8 mouse cellular contexts compared by ENCODE assay signal in the genomic region with DNA sequence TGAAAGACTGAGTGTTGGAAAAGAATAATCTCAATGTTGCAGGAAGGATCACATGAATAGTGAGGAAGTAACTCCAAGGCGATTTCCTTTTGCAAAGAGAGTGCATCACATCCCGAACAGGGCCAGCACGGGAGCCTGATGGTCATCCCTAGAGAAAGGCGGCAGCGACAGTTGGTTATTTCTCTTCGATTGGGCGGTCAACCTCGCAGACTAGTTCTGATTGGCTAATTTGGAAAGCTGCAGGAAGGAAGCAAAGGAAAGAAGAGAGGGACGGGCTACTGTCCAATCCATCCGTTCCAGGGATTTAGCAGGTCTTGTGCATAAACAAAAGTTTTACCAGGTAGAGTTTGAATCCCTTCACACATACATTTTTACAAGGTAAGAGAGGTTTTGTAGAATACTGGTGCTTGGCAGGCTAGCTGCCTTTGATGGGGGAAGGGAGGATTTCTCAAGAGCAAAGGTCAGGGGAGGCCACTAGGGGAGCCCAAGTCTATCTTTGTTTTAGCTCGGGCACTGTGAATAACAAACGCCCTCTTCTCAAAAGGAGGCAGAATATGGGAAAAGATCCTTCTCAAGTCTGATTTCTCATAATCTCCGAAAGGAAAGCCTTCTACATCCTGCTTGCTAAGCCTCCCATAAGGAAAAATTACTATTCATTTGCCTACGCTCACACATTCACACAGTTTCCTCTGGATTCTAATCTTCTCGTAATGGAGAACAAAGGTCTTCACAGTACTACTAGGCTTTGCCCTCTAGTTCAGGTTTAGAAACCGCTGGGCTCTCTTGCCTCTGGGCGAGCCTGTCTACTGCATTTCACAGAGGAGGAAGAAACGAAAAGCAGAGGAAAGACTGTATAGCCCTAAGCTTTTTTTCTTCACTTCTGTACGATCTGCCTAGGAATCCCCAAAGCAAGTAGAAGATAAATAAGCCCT.
DNase-seq lines count a peak whose midpoint lies in the region; TF ChIP-seq lines count a peak whose summit lies in the region.

No protein-coding gene starts in this region.

- peaks cover 5% of the 10 kb centered on the region for H3K4me1 ChIP-seq in ES-Bruce4 (ENCODE audit: control insufficient read depth, insufficient read depth, low read length)
- peaks cover 53% of the 10 kb centered on the region for H3K4me1 ChIP-seq in forebrain, embryonic 10.5 days

- TF ChIP-seq EP300 in ES-Bruce4 (IDR thresholded peaks at IDR 0.05; ENCODE audit: insufficient read depth, low read depth, low read length) = 0 out of 2 replicates have a peak, but pooled peaks have one; percentile 14

- DNase-seq in brain, embryonic 14.5 days (ENCODE audit: low read depth) = peak; percentile 92
- peak; percentile 69 for DNase-seq in forebrain, embryonic 10.5 days (ENCODE audit: extremely low spot score, low spot score)
- peak; percentile 68 to 74 for DNase-seq in heart, postnatal 10 days
- DNase-seq in kidney, postnatal 25 days = peak; percentile 72 to 75
- peak; percentile 74 for DNase-seq in lung, postnatal 10 days
- DNase-seq in retina, embryonic 14.5 days (ENCODE audit: low spot score) = peak; percentile 87
- DNase-seq in urinary bladder, postnatal 4 days (ENCODE audit: low spot score in 2 of 2) = no peak

- peak overlapping the region; percentile 93 for H3K27ac ChIP-seq in ES-Bruce4 (ENCODE audit: insufficient read depth, low read length)
- H3K27ac ChIP-seq in forebrain, embryonic 10.5 days = peak overlapping the region; percentile 91

- no peaks in the 10 kb centered on the region for H3K27me3 ChIP-seq in ES-Bruce4 (ENCODE audit: control insufficient read depth, insufficient read depth, low read length, poor library complexity, severe bottlenecking)
- H3K27me3 ChIP-seq in forebrain, embryonic 10.5 days (ENCODE audit: poor library complexity, severe bottlenecking) = no peaks in the 10 kb centered on the region

- no peak for TF ChIP-seq POLR2A in ES-Bruce4 (IDR thresholded peaks at IDR 0.05; ENCODE audit: insufficient read depth, low read length)
- no peak for TF ChIP-seq POLR2A in brain, embryonic 14.5 days (IDR thresholded peaks at IDR 0.05; ENCODE audit: borderline replicate concordance, extremely low read depth, insufficient read depth, insufficient read length, poor library complexity, severe bottlenecking)

- H3K9me3 ChIP-seq in ES-Bruce4 (replicated peaks; ENCODE audit: control insufficient read depth, insufficient read depth, low read length, poor library complexity, severe bottlenecking) = peaks cover 27% of the 10 kb centered on the region
- no peaks in the 10 kb centered on the region for H3K9me3 ChIP-seq in forebrain, embryonic 10.5 days

- H3K4me3 ChIP-seq in ES-Bruce4 (ENCODE audit: low read depth, low read length) = no peak overlapping the region
- H3K4me3 ChIP-seq in forebrain, embryonic 10.5 days = peak overlapping the region; percentile 34

- WGBS in forebrain, embryonic 10.5 days = 30% methylated on average over 19 of the region's 19 CpGs

- intact Hi-C loops in heart, postnatal 10 days (cut with DNase I) = loop anchor here (5.0 kb wide), 3 partner anchors 130 to 415 kb away; no protein-coding TSS in a partner anchor

- TF ChIP-seq CTCF in ES-Bruce4 (IDR thresholded peaks at IDR 0.05; ENCODE audit: low read depth, low read length) = peak; percentile 45
- TF ChIP-seq CTCF in brain, embryonic 14.5 days (IDR thresholded peaks at IDR 0.05; ENCODE audit: borderline replicate concordance, extremely low read depth, insufficient read depth, insufficient read length) = peak; percentile 66; the same call in 1 of the 2 replicates

- H3K9ac ChIP-seq in ES-Bruce4 (ENCODE audit: low read depth, poor library complexity, severe bottlenecking) = no peak overlapping the region

- peaks cover 3% of the 10 kb centered on the region; the same call in 1 of the 2 replicates for H3K36me3 ChIP-seq in ES-Bruce4 (ENCODE audit: control insufficient read depth, insufficient read depth, low read length, poor library complexity, severe bottlenecking)
- no peaks in the 10 kb centered on the region for H3K36me3 ChIP-seq in forebrain, embryonic 10.5 days (replicated peaks)

Comparison
In these comparisons a context has a peak if more than half of its experiments do, and no peak if none do; other contexts are left out.
1. DNase-seq: peak in brain, embryonic 14.5 days (single experiment), forebrain, embryonic 10.5 days (single experiment), heart, postnatal 10 days (2 of 2), kidney, postnatal 25 days (2 of 2), lung, postnatal 10 days (single experiment) and retina, embryonic 14.5 days (single experiment); none in urinary bladder, postnatal 4 days (0 of 2).